Mouse (Mus musculus) kidney, adult 9 months (tissue): ENCODE data around the gene Zfand2a.

ENCODE experiments used
- DNase-seq: peaks from one replicate; pipeline ENCODE4 v3.0.0; 2022

The Zfand2a gene

DNA sequence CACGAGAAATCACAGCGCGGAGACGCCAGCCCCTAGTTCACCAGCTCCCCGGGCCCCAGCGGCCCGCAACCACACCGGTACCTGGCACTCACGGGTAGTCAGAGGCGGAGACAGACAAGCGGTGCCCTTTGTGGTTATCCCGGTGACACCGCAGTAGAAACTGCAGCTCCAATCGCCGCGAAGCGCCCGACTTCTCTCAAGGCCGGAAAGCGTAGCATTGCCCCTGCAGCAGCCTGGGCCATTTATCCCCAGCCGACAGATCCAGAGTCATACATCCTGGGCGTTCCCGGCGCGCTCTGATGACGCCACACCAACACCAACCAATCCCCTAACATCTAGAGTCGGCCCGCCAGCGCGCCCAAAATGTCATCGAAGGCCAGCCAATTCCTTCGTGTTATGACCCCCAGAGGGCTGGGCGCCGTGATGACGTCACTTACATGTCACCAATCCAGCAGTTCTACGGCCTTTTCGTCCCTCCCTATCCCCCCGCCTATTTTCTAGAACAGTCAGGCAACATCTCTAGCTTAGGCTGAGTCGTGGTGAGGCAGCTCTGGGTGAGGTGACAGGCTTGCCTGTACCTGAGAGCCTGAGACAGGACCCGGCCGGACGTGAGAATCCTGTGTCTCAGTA lies at the start of gene Zfand2a:
Zfand2a (minus strand) TSS at position 365 of the 630 bp plus-strand sequence.
- peak; percentile 100 for DNase-seq

- DNase-seq: no peak
Measured at GRCm38 (mm10) chr5:139528851-139529250, 44.5 kb upstream of the Zfand2a start.

- DNase-seq: no peak
Measured at GRCm38 (mm10) chr5:139521987-139522386, 37.6 kb upstream of the Zfand2a start.

DNA sequence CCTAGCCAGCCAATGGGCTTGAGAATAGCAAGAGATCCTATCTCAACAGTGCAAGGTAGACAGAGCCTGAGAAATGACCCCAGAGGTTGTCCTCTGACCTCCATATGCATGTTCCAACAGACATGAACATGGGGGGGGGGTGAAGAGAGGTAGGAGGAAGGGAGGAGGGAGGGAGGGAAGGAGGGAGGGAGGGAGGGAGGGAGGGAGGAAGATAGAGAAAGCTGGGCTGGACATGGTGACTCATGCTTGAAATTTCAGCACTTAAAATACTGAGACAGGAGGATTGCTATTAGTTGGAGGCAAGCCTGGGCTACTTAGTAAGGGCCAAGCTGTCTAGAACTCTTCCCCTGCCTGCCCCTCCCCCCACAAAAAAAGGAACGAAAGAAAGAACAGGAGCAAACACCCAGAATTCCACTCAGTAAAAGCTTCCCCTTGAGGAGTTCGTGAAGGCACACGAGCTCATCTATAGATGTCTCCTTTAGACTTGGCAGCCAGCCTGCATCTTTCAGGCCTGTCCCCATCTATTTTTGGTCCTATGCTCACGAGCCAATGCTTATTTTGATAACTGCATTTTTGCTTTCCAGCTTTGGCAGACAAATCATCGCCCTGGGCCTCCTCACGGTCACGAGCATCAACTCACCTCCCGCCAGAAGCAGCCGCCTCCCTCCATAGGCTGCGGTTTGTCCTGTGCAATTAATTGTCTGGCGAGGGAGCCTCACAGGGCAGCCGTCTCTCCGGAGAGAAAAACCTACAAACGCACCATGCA lies 35.9 kb upstream of the Zfand2a start:
- no peak for DNase-seq

GRCm38 (mm10) chr5:139516281-139516680 lies 31.9 kb upstream of the Zfand2a start:
- no peak for DNase-seq

- DNase-seq: no peak
Measured at GRCm38 (mm10) chr5:139512201-139512600, 27.9 kb upstream of the Zfand2a start.

DNA sequence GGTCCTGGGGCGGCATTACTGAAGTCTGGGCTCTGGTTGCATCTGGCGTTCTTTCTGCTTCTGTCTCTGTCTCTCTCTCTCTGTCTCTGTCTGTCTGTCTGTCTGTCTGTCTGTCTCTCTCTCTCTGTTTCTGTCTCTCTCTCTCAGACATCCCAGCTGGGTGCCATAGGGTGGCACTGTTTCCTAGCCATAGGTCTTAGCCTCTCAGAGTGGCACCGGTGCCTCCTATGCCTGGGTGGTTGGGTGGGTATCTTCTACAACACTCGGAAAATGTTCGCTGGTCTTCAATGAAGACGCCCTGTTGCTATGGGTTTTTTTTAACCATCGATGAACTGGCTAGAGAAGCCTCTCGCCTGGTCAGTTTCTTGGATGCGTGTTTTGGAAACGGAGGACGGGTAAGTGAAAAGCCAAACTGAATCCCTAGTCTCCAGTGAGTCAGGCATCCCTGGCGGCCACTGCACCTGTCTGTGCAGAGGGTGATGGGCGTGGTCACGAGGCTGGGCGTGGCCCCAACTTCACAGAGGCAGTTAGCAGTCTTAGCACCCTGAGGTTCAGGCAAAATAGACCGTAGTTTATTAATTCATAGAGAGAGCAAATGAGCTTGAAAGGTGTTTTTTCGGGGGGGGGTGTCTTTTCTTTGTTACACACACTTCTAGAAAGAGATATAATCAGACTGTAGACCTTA lies 26.5 kb upstream of the Zfand2a start:
- peak; percentile 40 for DNase-seq

DNA sequence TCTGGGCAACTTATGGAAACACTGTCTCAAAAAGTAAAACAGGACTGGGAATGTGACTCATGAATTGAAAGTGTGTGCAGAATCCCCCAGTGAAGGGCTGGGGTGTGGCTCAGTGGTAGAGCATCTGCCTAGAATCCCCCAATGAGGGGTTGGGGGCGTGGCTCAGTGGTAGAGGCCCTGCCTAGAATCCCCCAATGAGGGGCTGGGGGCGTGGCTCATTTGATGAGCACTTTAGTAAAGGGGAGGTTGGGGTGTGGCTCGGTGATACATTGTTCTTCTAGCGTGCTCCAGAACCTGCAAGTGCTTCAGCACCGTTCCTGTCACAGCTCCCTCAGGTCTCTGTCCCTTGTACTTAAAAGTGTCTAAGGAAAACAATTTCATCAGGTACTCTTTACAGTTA lies 21.9 kb upstream of the Zfand2a start:
- no peak for DNase-seq

DNA sequence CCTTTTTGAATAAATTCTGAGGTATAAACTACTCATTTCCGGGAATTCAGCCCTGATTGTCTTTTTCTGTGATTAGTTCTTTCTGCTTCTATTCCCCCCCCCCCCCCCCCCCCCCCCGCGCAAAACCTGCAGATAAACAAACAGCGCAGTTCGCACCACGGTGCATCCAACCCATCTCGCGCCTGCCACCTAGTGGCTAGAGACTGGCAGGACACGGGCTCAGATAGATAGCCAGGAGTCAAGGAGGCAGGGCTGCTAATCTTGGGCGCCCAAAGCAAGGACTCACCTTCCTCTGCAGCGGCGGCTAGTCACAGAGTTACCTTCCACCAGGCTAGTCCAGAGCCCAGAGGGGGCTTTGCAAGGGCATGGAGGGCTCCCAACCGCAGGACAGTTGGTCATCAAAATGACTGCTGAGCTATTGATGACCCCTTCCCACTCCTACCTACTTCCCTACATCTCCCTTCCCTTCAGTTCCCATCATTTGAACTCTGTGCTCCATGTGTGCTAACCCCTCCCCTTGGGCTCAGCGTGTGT lies 20.8 kb upstream of the Zfand2a start:
- peak; percentile 82 for DNase-seq

DNA sequence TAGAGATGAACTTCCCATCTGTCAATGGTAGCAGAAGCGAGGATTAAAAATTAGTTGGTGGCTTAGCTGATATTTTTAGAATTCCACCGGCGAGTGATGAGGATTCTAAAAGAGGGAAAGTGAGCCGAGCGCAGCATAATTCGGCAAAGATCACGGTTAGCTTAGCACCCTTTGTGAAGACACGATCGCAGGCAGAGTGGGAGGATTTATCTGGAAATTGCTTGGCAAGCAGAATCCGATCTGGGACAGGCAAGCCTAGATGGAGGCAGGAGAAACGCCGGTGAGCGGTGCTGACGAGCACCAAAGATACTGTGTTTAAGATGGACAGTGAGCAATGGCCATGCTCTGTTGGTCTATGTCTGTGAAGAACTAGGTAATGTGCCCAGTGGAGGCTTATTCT lies 17.9 kb upstream of the Zfand2a start:
- DNase-seq: no peak

- peak; percentile 62 for DNase-seq
Measured at GRCm38 (mm10) chr5:139498791-139499190, 14.4 kb upstream of the Zfand2a start.

- no peak for DNase-seq
Measured at GRCm38 (mm10) chr5:139496939-139497338, 12.6 kb upstream of the Zfand2a start.

DNA sequence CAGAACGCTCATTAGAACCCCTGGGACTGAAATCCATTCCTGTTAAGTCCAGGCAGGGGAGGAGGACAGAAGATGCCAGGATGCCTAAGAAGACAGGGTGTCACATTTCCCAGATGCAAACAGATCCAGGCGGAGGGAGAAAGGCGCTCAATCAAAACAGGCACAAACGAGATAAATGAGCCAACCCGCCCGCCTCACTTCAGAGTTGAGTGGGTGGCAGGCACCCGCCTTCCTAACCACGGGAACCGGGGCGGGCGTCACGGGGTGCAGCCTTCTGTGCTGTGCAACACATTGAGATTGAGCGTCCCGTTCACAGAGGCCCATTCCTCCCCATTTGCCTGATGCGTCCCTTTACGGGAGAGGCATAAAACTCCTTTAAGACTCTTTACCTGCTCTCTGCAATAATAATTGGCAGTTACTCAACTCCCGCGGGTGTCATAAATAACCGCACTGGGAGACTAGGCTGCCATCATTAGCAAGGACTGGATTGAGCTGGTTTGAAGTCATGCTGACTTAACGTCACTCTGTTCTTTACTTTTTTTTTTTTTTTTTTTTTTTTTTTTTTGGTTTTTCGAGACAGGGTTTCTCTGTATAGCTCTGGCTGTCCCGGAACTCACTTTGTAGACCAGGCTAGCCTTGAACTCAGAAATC lies 10.8 kb upstream of the Zfand2a start:
- DNase-seq: no peak

- no peak for DNase-seq
Measured at GRCm38 (mm10) chr5:139493690-139494089, 9.3 kb upstream of the Zfand2a start.

GRCm38 (mm10) chr5:139491348-139491747 lies 7.0 kb upstream of the Zfand2a start:
- no peak for DNase-seq

DNA sequence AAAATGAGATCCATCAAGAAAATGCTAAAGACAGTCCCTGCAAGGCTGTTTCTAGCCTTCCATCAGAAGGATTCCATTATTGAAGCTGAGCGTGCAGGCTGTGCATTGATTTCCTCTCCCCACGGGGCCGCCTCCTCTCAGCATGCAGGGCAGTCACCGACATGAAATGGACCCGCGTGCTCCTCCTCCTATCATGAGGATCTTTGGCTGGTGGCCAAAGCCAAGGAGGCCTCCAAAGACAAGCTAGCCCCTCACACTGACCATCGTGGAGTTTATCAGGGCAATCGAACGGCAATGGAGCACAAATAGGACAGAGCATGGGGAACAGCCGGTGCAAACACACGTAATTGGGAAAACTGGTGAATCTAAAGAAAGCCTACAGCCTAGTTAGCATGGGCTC lies 5.8 kb upstream of the Zfand2a start:
- DNase-seq: no peak

DNA sequence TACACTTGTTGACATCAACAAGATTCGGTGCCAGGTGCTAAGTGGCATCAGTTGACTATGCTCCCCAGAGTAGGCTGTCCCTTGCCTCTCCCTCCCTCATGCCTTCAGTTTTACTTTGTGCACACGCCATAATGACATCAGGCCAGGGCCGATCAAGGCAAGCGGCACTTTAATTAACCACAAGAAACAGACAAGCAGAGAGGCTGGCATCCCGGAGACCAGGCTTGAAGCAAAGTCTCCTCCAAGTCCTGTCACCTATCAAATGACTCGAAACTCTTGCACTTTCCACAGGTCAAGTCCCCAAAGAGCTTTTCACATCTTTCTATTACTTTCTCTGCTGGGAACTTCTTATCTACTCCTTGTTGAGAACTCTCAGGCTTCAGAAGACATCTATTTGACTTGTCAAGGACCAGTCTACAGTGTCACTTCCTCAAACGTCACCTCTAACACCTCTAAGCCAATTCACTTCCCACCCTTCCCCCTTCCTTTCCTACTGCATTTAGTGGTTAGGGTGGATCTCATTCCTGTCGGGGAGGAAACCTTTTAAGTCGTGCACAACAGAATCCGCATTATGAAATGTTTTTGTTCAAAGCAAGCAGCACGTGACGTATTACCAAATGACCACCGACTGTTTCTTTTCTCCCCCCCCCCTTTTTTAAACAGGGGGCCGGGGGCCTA lies 1.0 kb downstream of the Zfand2a start:
- DNase-seq: peak; percentile 17

GRCm38 (mm10) chr5:139480406-139480805 lies 3.9 kb downstream of the Zfand2a start:
- no peak for DNase-seq

DNA sequence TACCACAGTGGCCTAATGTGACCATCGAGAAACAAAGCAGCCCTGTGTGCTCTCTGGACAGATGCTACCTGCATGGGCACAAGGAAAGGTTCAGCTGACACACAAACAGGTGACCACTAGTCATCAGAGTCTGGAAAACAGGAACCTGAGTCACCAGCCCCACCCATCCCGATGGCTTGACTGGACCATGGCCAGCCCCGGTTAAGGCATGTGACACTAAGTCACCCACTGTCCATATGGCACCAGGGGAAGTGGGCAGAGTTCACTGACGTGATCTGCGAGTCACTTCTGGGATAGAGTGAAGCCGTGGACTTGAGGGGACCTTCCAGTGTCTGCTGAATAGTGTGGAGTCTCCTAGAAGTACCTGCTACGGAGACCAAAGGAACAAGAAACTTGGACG lies 5.3 kb downstream of the Zfand2a start:
- no peak for DNase-seq

DNA sequence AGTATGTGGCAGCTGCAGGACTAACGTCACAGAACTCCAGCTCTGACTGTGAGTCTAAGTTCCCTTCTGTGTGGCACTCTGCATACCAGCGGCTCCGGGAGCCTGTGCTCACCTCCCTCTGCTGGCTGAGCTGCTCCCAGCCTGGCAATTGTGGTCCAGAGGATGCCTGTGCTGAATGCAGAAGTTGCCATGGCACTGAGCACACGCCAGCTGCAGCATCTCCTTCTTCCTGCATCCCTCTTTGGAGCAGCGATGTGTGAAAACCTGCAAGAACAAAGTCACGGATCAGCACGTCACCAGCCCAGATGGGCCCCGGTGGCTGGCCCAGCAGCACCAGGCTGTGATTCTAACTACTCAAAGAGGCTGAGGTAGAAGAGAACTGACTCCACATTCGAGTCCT lies 9.6 kb downstream of the Zfand2a start:
- DNase-seq: no peak

- DNase-seq: no peak
Measured at GRCm38 (mm10) chr5:139467998-139468397, 16.4 kb downstream of the Zfand2a start.

- DNase-seq: no peak
Measured at GRCm38 (mm10) chr5:139466801-139467200, 17.5 kb downstream of the Zfand2a start.

GRCm38 (mm10) chr5:139466373-139466772 lies 18.0 kb downstream of the Zfand2a start:
- no peak for DNase-seq
